Mouse (Mus musculus): ENCODE results near the gene Secisbp2.

DNA sequence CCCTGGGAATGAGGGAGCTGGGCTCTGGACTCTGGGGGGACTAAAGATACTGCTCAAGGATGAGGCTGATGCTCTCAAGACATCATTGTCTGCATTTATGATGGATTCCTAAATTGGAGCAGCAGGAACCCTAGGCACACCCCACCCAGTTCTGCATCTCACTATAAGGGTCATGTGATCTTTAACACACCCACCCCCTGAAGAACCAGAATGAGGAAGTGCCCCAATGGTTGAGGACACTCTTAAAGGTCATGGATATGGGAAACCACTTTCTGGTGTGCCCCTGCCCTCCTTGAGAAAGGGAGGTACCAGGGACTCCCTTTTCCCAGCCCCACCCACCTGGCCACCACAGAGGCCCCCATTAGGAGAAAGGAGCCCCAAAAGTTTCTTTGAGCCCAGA is 45.0 kb downstream of the Secisbp2 start:
- TF ChIP-seq CTCF (conservative IDR thresholded peaks at IDR 0.05; ENCODE audit: insufficient read depth, insufficient read length, low read depth, low read length) = no peak
- TF ChIP-seq POLR2A (IDR thresholded peaks at IDR 0.05; ENCODE audit: low read depth, low read length) = no peak
